Mouse (Mus musculus): Measurements from ENCODE around the gene Sult2b1. TPM values are rescaled to one million over a fixed set of nuclear protein-coding genes. Genes with fewer than 3 reads are reported as not detected.

The Sult2b1 gene
- polyA plus RNA-seq, 1 experiment from 2014 or later: 5.9 TPM

GRCm38 (mm10) chr7:45689099-45689498 lies 95.4 kb downstream of the Sult2b1 start:
- H3K36me3 ChIP-seq (ENCODE audit: insufficient read depth): no peaks in the 10 kb centered on the region
- no peaks in the 10 kb centered on the region for H3K4me1 ChIP-seq (ENCODE audit: insufficient read depth)
- no peak overlapping the region for H3K27ac ChIP-seq (ENCODE audit: low read depth)
- WGBS: 56% methylated on average over 6 of the region's 6 CpGs
- no peak for ATAC-seq (ENCODE audit: insufficient read depth)
- no peak overlapping the region for H3K9ac ChIP-seq
- H3K4me3 ChIP-seq (ENCODE audit: low read depth, low read length): no peak overlapping the region
- no peak for TF ChIP-seq CTCF (IDR thresholded peaks at IDR 0.05; ENCODE audit: low read depth)
- no peak for DNase-seq
- H3K27me3 ChIP-seq (ENCODE audit: insufficient read depth, low read length): no peaks in the 10 kb centered on the region
- no peaks in the 10 kb centered on the region for H3K9me3 ChIP-seq (ENCODE audit: low read depth, low read length)
- H3K4me2 ChIP-seq: no peak overlapping the region

- H3K4me3 ChIP-seq (ENCODE audit: low read depth, low read length): no peak overlapping the region
- H3K27me3 ChIP-seq (ENCODE audit: insufficient read depth, low read length): no peaks in the 10 kb centered on the region
- no peaks in the 10 kb centered on the region for H3K9me3 ChIP-seq (ENCODE audit: low read depth, low read length)
- ATAC-seq (ENCODE audit: insufficient read depth): no peak
- no peak for DNase-seq
- H3K27ac ChIP-seq (ENCODE audit: low read depth): no peak overlapping the region
- H3K4me1 ChIP-seq (ENCODE audit: insufficient read depth): peaks cover 7% of the 10 kb centered on the region; the same call in 1 of the 2 replicates
- 52% methylated on average over 3 of the region's 3 CpGs for WGBS
- no peak for TF ChIP-seq CTCF (IDR thresholded peaks at IDR 0.05; ENCODE audit: low read depth)
- H3K4me2 ChIP-seq: no peak overlapping the region
- no peaks in the 10 kb centered on the region for H3K36me3 ChIP-seq (ENCODE audit: insufficient read depth)
- no peak overlapping the region for H3K9ac ChIP-seq
Measured at GRCm38 (mm10) chr7:45686841-45687240, 97.6 kb downstream of the Sult2b1 start.

- H3K4me2 ChIP-seq: no peak overlapping the region
- H3K4me3 ChIP-seq (ENCODE audit: low read depth, low read length): no peak overlapping the region
- no peak for TF ChIP-seq CTCF (IDR thresholded peaks at IDR 0.05; ENCODE audit: low read depth)
- 26% methylated on average over 10 of the region's 10 CpGs for WGBS
- H3K4me1 ChIP-seq (ENCODE audit: insufficient read depth): peaks cover 7% of the 10 kb centered on the region; the same call in 1 of the 2 replicates
- no peak overlapping the region for H3K9ac ChIP-seq
- no peaks in the 10 kb centered on the region for H3K27me3 ChIP-seq (ENCODE audit: insufficient read depth, low read length)
- DNase-seq (no peak), ATAC-seq (ENCODE audit: insufficient read depth) (no peak)
- H3K9me3 ChIP-seq (ENCODE audit: low read depth, low read length): no peaks in the 10 kb centered on the region
- no peak overlapping the region for H3K27ac ChIP-seq (ENCODE audit: low read depth)
- H3K36me3 ChIP-seq (ENCODE audit: insufficient read depth): no peaks in the 10 kb centered on the region
Measured at GRCm38 (mm10) chr7:45685811-45686210, 98.7 kb downstream of the Sult2b1 start.

- no peak for DNase-seq
- no peak within 1 kb of the TSS for H3K4me2 ChIP-seq
- H3K9me3 ChIP-seq (ENCODE audit: low read depth, low read length): no peaks in the 10 kb centered on the region
- no peak within 1 kb of the TSS for H3K4me3 ChIP-seq (ENCODE audit: low read depth, low read length)
- H3K4me1 ChIP-seq (ENCODE audit: insufficient read depth): peaks cover 7% of the 10 kb centered on the region; the same call in 1 of the 2 replicates
- no peaks in the 10 kb centered on the region for H3K27me3 ChIP-seq (ENCODE audit: insufficient read depth, low read length)
- TF ChIP-seq CTCF (IDR thresholded peaks at IDR 0.05; ENCODE audit: low read depth): no peak
- 72% methylated on average over 7 of the region's 7 CpGs for WGBS
- H3K9ac ChIP-seq: no peak within 1 kb of the TSS; the same call in 1 of the 2 replicates
- ATAC-seq (ENCODE audit: insufficient read depth): no peak
- H3K27ac ChIP-seq (ENCODE audit: low read depth): no peak within 1 kb of the TSS
- no peaks in the 10 kb centered on the region for H3K36me3 ChIP-seq (ENCODE audit: insufficient read depth)
Measured at GRCm38 (mm10) chr7:45683396-45684050, 100.9 kb downstream of the Sult2b1 start, which contains the start of gene Ntn5. TSS of gene Ntn5 (plus strand) at chr7:45684022.

- Histone ChIP-seq H3K4me1 (ENCODE audit: insufficient read depth) (peaks cover 7% of the 10 kb centered on the region; the same call in 1 of the 2 replicates), H3K9ac (0 out of 2 replicates have a peak overlapping the region, but pooled peaks have one; percentile 25), H3K36me3 (ENCODE audit: insufficient read depth) (no peaks in the 10 kb centered on the region), H3K27ac (ENCODE audit: low read depth) (peak overlapping the region; percentile 56; the same call in 1 of the 2 replicates), H3K9me3 (ENCODE audit: low read depth, low read length) (no peaks in the 10 kb centered on the region), H3K27me3 (ENCODE audit: insufficient read depth, low read length) (no peaks in the 10 kb centered on the region), H3K4me2 (peak overlapping the region; percentile 46), H3K4me3 (ENCODE audit: low read depth, low read length) (no peak overlapping the region)
- WGBS: 28% methylated on average over 14 of the region's 14 CpGs
- DNase-seq (peak; percentile 97), ATAC-seq (ENCODE audit: insufficient read depth) (peak; percentile 80)
- TF ChIP-seq CTCF (IDR thresholded peaks at IDR 0.05; ENCODE audit: low read depth): peak; percentile 98
Measured at GRCm38 (mm10) chr7:45682144-45683126, 102.0 kb downstream of the Sult2b1 start.

- no peaks in the 10 kb centered on the region for H3K27me3 ChIP-seq (ENCODE audit: insufficient read depth, low read length)
- peaks cover 7% of the 10 kb centered on the region; the same call in 1 of the 2 replicates for H3K4me1 ChIP-seq (ENCODE audit: insufficient read depth)
- no peaks in the 10 kb centered on the region for H3K9me3 ChIP-seq (ENCODE audit: low read depth, low read length)
- no peak overlapping the region for H3K4me3 ChIP-seq (ENCODE audit: low read depth, low read length)
- no peak overlapping the region for H3K27ac ChIP-seq (ENCODE audit: low read depth)
- ATAC-seq (ENCODE audit: insufficient read depth): no peak
- no peak overlapping the region for H3K9ac ChIP-seq
- no peaks in the 10 kb centered on the region for H3K36me3 ChIP-seq (ENCODE audit: insufficient read depth)
- no peak for DNase-seq
- no peak overlapping the region for H3K4me2 ChIP-seq
- 72% methylated on average over 8 of the region's 8 CpGs for WGBS
- no peak for TF ChIP-seq CTCF (IDR thresholded peaks at IDR 0.05; ENCODE audit: low read depth)
Measured at GRCm38 (mm10) chr7:45681046-45681736, 103.3 kb downstream of the Sult2b1 start.

Other genes starting within 250 kb of the Sult2b1 start
- gene Hsd17b14, start 229.8 kb downstream of the Sult2b1 start, polyA plus RNA-seq (2014; fragmentation: Nextera tagmentation; extraction: Ambion mirVana): 0.57 and 0.66 TPM in 2 replicates
- gene Bcat2, start 214.5 kb downstream of the Sult2b1 start, polyA plus RNA-seq (2014; fragmentation: Nextera tagmentation; extraction: Ambion mirVana): 48.9 and 53.4 TPM in 2 replicates
- gene Fgf21, start 169.2 kb downstream of the Sult2b1 start, polyA plus RNA-seq (2014; fragmentation: Nextera tagmentation; extraction: Ambion mirVana): not detected in 2 replicates
- 0.13 and 0.58 TPM in 2 replicates for gene Fut1, start 167.4 kb downstream of the Sult2b1 start, polyA plus RNA-seq (2014; fragmentation: Nextera tagmentation; extraction: Ambion mirVana)
- 0.28 and 0.35 TPM in 2 replicates for gene Izumo1, start 162.9 kb downstream of the Sult2b1 start, polyA plus RNA-seq (2014; fragmentation: Nextera tagmentation; extraction: Ambion mirVana)
- gene Rasip1, start 157.2 kb downstream of the Sult2b1 start, polyA plus RNA-seq (2014; fragmentation: Nextera tagmentation; extraction: Ambion mirVana): 29.4 and 35.3 TPM in 2 replicates
- 8.1 and 9.2 TPM in 2 replicates for gene Mamstr, start 144.7 kb downstream of the Sult2b1 start, polyA plus RNA-seq (2014; fragmentation: Nextera tagmentation; extraction: Ambion mirVana)
- 0.22 and 0.75 TPM in 2 replicates for gene Fut2, start 118.3 kb downstream of the Sult2b1 start, polyA plus RNA-seq (2014; fragmentation: Nextera tagmentation; extraction: Ambion mirVana)
- 0.28 and 0.30 TPM in 2 replicates for gene Ntn5, start 100.6 kb downstream of the Sult2b1 start, polyA plus RNA-seq (2014; fragmentation: Nextera tagmentation; extraction: Ambion mirVana)
- 0.08 TPM in 1 of 2 replicates, not detected in the other for gene Sec1, start 90.3 kb downstream of the Sult2b1 start, polyA plus RNA-seq (2014; fragmentation: Nextera tagmentation; extraction: Ambion mirVana)
- 2.0 and 4.3 TPM in 2 replicates for gene Car11, start 84.8 kb downstream of the Sult2b1 start, polyA plus RNA-seq (2014; fragmentation: Nextera tagmentation; extraction: Ambion mirVana)
- gene Dbp, start 79.6 kb downstream of the Sult2b1 start, polyA plus RNA-seq (2014; fragmentation: Nextera tagmentation; extraction: Ambion mirVana): 2.1 TPM in 2 replicates
- 1,245 and 1,303 TPM in 2 replicates for gene Rpl18, start 69.2 kb downstream of the Sult2b1 start, polyA plus RNA-seq (2014; fragmentation: Nextera tagmentation; extraction: Ambion mirVana)
- 21.9 and 23.8 TPM in 2 replicates for gene Sphk2, start 66.7 kb downstream of the Sult2b1 start, polyA plus RNA-seq (2014; fragmentation: Nextera tagmentation; extraction: Ambion mirVana)
- 0.92 and 1.1 TPM in 2 replicates for gene Fam83e, start 63.5 kb downstream of the Sult2b1 start, polyA plus RNA-seq (2014; fragmentation: Nextera tagmentation; extraction: Ambion mirVana)
- gene Spaca4, start 58.9 kb downstream of the Sult2b1 start, polyA plus RNA-seq (2014; fragmentation: Nextera tagmentation; extraction: Ambion mirVana): not detected in 2 replicates
- gene Lmtk3, start 931 bp downstream of the Sult2b1 start, polyA plus RNA-seq (2014; fragmentation: Nextera tagmentation; extraction: Ambion mirVana): 0.76 and 1.9 TPM in 2 replicates
- 109 and 110 TPM in 2 replicates for gene Cyth2, start 29.9 kb upstream of the Sult2b1 start, polyA plus RNA-seq (2014; fragmentation: Nextera tagmentation; extraction: Ambion mirVana)
- gene Kcnj14, start 40.1 kb upstream of the Sult2b1 start, polyA plus RNA-seq (2014; fragmentation: Nextera tagmentation; extraction: Ambion mirVana): 0.67 and 1.1 TPM in 2 replicates
- 85.4 and 95.3 TPM in 2 replicates for gene Grwd1, start 46.3 kb upstream of the Sult2b1 start, polyA plus RNA-seq (2014; fragmentation: Nextera tagmentation; extraction: Ambion mirVana)
- gene Kdelr1, start 88.1 kb upstream of the Sult2b1 start, polyA plus RNA-seq (2014; fragmentation: Nextera tagmentation; extraction: Ambion mirVana): 107 and 108 TPM in 2 replicates
- gene Grin2d, start 93.7 kb upstream of the Sult2b1 start, polyA plus RNA-seq (2014; fragmentation: Nextera tagmentation; extraction: Ambion mirVana): 0.41 and 0.43 TPM in 2 replicates
- 1.0 and 1.4 TPM in 2 replicates for gene Syngr4, start 112.0 kb upstream of the Sult2b1 start, polyA plus RNA-seq (2014; fragmentation: Nextera tagmentation; extraction: Ambion mirVana)
- 2.7 and 3.5 TPM in 2 replicates for gene Tmem143, start 112.3 kb upstream of the Sult2b1 start, polyA plus RNA-seq (2014; fragmentation: Nextera tagmentation; extraction: Ambion mirVana)
- gene Emp3, start 136.7 kb upstream of the Sult2b1 start, polyA plus RNA-seq (2014; fragmentation: Nextera tagmentation; extraction: Ambion mirVana): 164 and 174 TPM in 2 replicates
- gene Ccdc114, start 139.4 kb upstream of the Sult2b1 start, polyA plus RNA-seq (2014; fragmentation: Nextera tagmentation; extraction: Ambion mirVana): 2.9 and 4.4 TPM in 2 replicates
- 0.31 and 0.78 TPM in 2 replicates for gene Abcc6, start 245.6 kb upstream of the Sult2b1 start, polyA plus RNA-seq (2014; fragmentation: Nextera tagmentation; extraction: Ambion mirVana)
- gene Nomo1, start 249.0 kb upstream of the Sult2b1 start, polyA plus RNA-seq (2014; fragmentation: Nextera tagmentation; extraction: Ambion mirVana): 26.1 and 26.4 TPM in 2 replicates